Mouse (Mus musculus) urinary bladder, postnatal 10 days (tissue): ENCODE measurements around the gene Ccdc149.

Experiments
- DNase-seq: peaks from one replicate; pipeline ENCODE4 v3.0.0; 2022; ENCODE audit warnings: low spot score

Ccdc149 gene

GRCm38 (mm10) chr5:52470991-52471801 lies at the start of gene Ccdc149:
Gene Ccdc149 (minus strand): TSS chr5:52471521.
- DNase-seq: no peak

- DNase-seq: no peak
These were observed 48.6 kb upstream of the Ccdc149 start for GRCm38 (mm10) chr5:52519921-52520320.

GRCm38 (mm10) chr5:52516072-52516476 lies 44.8 kb upstream of the Ccdc149 start:
- no peak for DNase-seq

- no peak for DNase-seq
These were observed 44.1 kb upstream of the Ccdc149 start for GRCm38 (mm10) chr5:52515246-52516021.

GRCm38 (mm10) chr5:52511089-52511488 lies 39.8 kb upstream of the Ccdc149 start:
- DNase-seq: no peak

GRCm38 (mm10) chr5:52509416-52509815 lies 38.1 kb upstream of the Ccdc149 start:
- no peak for DNase-seq

- DNase-seq: no peak
These were observed 33.3 kb upstream of the Ccdc149 start for GRCm38 (mm10) chr5:52504666-52505065.

GRCm38 (mm10) chr5:52504148-52504547 lies 32.8 kb upstream of the Ccdc149 start:
- DNase-seq: no peak

GRCm38 (mm10) chr5:52495671-52496070 lies 24.4 kb upstream of the Ccdc149 start:
- DNase-seq: no peak

- no peak for DNase-seq
These were observed 20.2 kb upstream of the Ccdc149 start for GRCm38 (mm10) chr5:52491496-52491895.

GRCm38 (mm10) chr5:52487559-52488430 lies 16.5 kb upstream of the Ccdc149 start:
- DNase-seq: no peak

GRCm38 (mm10) chr5:52476826-52477225 lies 5.5 kb upstream of the Ccdc149 start:
- DNase-seq: no peak

GRCm38 (mm10) chr5:52476292-52476701 lies 5.0 kb upstream of the Ccdc149 start:
- DNase-seq: peak; percentile 19

GRCm38 (mm10) chr5:52473988-52474387 lies 2.7 kb upstream of the Ccdc149 start:
- no peak for DNase-seq

GRCm38 (mm10) chr5:52470551-52470950 lies 770 bp downstream of the Ccdc149 start:
- DNase-seq: no peak

GRCm38 (mm10) chr5:52467841-52468240 lies 3.5 kb downstream of the Ccdc149 start:
- DNase-seq: no peak

- DNase-seq: no peak
These were observed 8.9 kb downstream of the Ccdc149 start for GRCm38 (mm10) chr5:52462447-52462846.

GRCm38 (mm10) chr5:52461434-52462124 lies 9.7 kb downstream of the Ccdc149 start:
- DNase-seq: no peak

GRCm38 (mm10) chr5:52459308-52459707 lies 12.0 kb downstream of the Ccdc149 start:
- DNase-seq: no peak

GRCm38 (mm10) chr5:52457154-52457553 lies 14.2 kb downstream of the Ccdc149 start:
- DNase-seq: no peak

- DNase-seq: no peak
These were observed 20.5 kb downstream of the Ccdc149 start for GRCm38 (mm10) chr5:52450821-52451220.

GRCm38 (mm10) chr5:52449187-52449586 lies 22.1 kb downstream of the Ccdc149 start:
- DNase-seq: no peak
